Mouse (Mus musculus): ENCODE results near the gene Dap.
A peak's percentile ranks its signal among the peaks of the same experiment; 100 is the strongest.

The Dap gene

DNA sequence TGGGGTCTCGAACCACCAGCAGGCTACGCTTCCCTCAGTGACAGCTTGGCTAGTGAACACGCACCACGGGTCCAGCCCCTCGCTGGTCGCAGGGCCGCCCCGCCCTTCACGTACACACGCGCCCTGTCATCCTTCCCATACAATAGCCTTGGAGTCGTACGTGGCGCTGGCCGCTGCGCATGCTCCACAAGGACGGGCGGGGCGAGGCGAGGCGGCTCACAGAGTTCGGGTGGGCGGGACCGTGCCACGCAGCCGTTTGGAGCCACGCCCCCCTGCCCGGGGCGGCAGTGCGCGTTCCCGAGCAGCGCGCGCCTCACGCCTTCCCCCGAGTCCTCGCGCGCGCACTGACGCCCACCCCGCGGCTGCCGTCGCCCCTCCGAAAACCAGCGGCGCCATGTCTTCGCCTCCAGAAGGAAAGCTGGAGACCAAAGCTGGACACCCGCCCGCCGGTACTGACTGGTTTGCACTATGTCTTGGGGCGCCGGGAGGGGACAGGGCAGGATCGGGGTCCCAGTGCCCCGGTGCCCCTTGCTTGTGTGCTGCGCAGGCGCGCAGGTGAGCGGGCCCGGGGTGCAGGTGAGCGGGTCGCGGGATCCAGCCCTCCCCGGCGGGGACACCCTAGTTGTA lies at the start of gene Dap:
Dap (plus strand) TSS at position 180 of the 627 bp plus-strand sequence.
- peak; percentile 97 for DNase-seq (ENCODE audit: low spot score)

GRCm38 (mm10) chr15:31176566-31176965 lies 47.5 kb upstream of the Dap start:
- no peak for DNase-seq (ENCODE audit: low spot score)

DNA sequence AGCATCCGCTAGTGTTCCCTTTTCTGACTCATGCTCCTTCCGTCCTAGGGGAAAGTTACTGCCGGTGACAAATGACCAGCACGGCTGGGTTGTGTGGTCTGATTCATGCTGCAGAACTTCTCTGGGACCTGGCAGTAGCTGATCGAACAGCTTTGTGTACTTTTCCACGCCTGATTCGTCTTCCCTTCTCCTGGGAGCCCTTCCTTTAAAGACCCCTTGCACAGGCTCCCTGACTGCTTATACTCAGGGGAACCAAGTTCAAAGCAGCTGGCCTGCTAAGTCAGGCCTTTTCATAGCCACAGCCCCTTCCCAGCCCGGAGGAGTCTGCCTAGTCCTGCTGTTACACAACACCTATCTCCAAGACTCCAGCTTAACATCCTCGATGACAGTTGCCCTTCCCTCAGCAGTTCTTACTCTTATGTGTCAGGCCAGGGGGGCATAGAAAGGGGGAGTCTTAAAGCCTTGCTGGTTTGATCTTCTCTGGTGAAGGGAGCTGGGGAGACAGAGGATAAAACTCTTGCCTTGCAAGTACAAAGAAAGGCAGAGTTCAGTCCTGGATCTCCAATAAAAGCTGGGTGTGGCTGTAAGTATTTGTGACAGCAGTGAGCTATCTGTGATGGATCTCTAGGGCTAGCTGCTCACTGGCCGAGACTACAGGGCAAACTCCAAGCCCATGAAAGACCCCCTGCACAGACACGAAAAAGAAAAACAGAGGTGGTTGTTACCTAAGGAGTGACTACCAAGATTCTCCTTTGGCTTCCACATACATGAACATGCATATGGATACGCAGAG lies 39.3 kb upstream of the Dap start:
- no peak for DNase-seq (ENCODE audit: low spot score)

GRCm38 (mm10) chr15:31185506-31185905 lies 38.6 kb upstream of the Dap start:
- DNase-seq (ENCODE audit: low spot score), result no peak

- no peak for DNase-seq (ENCODE audit: low spot score)
These were observed 37.7 kb upstream of the Dap start for GRCm38 (mm10) chr15:31186371-31186901.

- DNase-seq (ENCODE audit: low spot score), result no peak
These were observed 31.6 kb upstream of the Dap start for GRCm38 (mm10) chr15:31192563-31192962.

- no peak for DNase-seq (ENCODE audit: low spot score)
These were observed 28.3 kb upstream of the Dap start for GRCm38 (mm10) chr15:31195776-31196175.

GRCm38 (mm10) chr15:31207346-31208093 lies 16.6 kb upstream of the Dap start:
- no peak for DNase-seq (ENCODE audit: low spot score)

GRCm38 (mm10) chr15:31211910-31212309 lies 12.2 kb upstream of the Dap start:
- no peak for DNase-seq (ENCODE audit: low spot score)

DNA sequence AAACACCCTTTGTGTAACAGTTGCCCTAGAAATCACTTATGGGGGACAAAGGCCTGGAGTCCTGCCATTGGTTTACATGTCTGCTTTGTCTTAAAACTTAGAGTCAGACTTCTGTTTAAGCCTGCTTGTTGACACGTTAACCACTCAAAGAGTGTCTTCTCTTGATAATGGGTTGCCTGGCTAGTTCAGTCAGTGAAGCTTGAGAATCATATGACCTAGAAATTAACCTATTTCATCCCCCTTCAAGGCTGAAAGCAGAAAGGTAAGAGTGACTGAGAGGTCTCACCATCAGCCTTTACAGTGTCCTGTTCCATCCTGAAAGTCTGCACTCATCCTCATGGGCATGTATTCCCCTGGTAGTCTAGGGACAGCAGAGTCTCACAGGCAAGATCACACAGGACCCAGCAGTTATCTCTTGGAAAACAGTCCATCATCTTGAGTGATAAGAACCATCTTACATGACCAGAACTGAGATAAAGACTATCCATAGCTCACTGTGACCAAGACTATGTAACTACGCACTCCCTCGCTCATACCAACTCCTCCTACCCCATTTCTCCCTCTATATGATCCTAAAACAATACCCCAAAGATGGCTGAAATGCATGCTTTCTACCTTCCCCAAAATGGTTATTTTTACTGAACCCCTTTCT lies 10.4 kb upstream of the Dap start:
- DNase-seq (ENCODE audit: low spot score), result no peak

DNA sequence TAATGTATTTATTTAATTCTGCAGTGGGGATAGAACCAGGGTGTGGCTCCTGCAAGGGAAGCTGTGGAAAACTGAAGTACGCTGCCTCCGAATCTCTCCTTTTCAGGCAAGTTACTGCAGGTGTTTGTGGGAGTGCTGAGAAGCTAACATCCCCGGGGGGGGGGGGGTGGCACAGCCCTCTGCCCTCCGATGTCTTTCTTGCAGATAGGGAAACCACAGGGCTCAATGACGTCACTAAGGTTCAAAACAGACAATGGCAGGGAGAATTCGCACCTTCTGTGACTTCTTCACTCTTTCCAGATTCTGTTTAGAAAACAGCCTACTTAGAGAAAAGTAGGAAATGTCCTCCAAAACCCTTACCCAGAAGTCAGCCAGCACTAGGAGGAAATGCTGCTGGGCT lies 1.9 kb upstream of the Dap start:
- no peak for DNase-seq (ENCODE audit: low spot score)

DNA sequence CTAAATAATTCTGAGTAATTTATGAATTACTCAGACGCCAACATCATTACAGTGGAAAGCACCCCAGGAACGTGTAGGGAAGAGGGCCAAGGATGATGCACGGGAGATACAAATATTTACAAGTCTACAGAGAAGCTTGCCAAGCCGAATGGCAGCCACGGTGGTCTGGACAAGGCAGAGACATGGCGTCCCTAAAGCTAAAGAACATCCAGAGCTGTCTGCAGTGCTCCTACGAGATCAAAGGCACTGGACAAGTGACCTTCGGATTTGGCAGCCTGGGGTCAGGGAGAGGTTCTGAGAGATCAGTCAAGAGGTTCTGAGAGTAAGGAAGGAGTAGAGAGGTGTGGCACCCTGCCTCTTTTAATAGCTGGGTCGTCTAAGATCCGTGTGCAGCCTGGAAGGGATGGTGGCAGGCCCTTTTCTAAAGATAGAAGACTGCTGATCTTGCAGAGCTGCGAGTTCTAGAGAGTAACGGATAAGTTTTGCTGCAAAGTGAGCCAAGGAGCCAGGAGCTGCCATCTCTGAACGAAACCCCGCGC lies 449 bp upstream of the Dap start:
- no peak for DNase-seq (ENCODE audit: low spot score)

GRCm38 (mm10) chr15:31224806-31225642 lies 910 bp downstream of the Dap start:
- no peak for DNase-seq (ENCODE audit: low spot score)

GRCm38 (mm10) chr15:31225643-31226325 lies 1.7 kb downstream of the Dap start:
- no peak for DNase-seq (ENCODE audit: low spot score)

DNA sequence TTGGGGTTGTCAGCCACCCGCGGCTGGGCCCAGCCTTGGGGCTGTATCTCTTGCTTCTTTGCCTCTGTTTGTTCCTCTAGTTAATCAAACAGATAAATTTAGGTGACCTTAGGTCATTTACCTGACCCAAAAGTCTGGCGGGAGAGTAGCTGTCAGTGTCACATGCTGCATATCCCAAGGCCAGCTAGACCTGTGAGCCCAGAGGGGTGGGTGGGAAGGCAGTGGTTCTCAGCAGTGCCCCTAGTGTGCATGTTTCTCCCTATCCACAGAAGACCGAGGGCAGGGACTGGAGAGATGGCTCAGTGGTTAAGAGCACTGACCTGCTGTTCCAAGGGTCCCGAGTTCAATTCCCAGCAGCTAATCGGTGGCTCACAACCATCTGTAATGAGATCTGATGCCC lies 2.4 kb downstream of the Dap start:
- DNase-seq (ENCODE audit: low spot score), result no peak

- no peak for DNase-seq (ENCODE audit: low spot score)
These were observed 3.7 kb downstream of the Dap start for GRCm38 (mm10) chr15:31227793-31228192.

- no peak for DNase-seq (ENCODE audit: low spot score)
These were observed 8.9 kb downstream of the Dap start for GRCm38 (mm10) chr15:31233006-31233405.

DNA sequence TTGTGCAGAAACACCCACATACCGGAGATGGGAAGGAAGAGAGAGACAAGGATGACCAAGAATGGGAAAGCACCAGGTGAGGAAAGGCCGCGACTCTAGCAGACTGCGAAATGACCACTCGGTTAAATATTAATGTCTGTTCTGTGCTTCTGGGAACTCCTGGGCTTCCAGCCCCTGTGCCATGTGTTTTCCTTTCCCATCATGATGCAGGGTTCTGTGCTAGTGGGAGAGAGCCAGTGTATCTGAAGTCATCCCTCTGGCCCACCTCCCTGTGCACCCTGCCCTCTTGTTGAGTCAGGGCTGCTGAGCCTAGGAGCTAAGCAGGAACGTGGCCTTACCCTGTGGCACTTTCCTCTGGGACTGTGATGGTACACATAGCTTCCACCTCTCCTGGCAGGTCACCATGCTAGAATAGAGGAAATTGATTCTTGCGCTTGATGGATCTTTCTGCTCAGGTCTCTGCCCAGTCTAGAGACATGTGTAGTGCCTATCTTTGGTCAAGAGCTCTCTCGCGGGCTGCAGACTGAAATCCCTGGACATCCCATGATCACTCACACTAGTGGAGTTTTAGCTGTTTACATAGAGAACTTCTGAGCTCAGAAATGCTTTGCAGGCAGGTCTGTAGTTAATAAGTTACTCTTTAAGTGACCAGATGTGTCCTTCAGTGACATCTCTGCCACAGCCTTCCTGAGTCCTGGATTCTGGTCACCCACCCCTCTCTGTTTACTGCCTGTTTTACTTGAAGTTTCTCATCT lies 11.9 kb downstream of the Dap start:
- no peak for DNase-seq (ENCODE audit: low spot score)

DNA sequence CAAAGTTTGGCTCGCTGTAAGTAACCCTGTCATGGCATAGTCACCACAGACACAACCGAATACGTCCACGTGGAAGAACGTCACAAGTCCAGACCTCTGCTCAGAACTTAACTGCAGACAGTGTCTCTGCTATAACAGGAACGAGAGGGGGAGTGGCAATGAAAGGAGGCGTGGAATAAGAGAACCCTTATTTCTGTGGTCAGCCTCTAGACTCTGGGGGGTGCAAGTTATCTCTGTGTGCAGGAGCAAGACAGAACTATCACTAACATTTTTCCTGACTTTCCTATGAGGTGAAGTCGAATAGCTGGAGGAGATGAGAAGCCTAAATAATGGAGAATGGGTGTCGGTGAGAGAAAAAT lies 12.4 kb downstream of the Dap start:
- no peak for DNase-seq (ENCODE audit: low spot score)

DNA sequence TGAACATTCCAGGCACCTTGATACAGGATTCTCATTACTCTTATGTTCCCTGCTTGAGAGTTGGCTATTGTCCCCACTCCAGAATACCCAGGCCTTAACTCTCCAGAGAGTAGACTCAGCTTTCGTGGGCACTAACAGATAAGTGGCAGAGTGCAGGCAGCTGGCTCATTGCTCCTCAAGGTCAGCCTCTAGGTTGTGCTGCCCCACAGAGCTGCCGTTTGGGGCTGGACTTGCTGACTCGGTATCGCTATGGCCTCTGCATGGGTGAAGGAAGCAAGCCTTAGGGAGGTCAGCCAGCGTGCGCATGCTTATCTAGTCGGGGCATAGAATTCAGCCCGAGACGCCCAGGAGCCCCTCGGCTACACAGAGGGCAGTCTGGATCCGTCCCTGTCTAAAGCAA lies 13.3 kb downstream of the Dap start:
- DNase-seq (ENCODE audit: low spot score), result no peak

Data from layer of hippocampus, adult 11-12 months (tissue).